Mouse (Mus musculus): ENCODE results near the gene Sac3d1. TPM values are rescaled to one million over a fixed set of nuclear protein-coding genes. Genes with fewer than 3 reads are reported as not detected.

Sac3d1 gene
- total and polyA plus RNA-seq, 3 experiments, result 44.4 to 49.3 TPM; not detected in 1

DNA sequence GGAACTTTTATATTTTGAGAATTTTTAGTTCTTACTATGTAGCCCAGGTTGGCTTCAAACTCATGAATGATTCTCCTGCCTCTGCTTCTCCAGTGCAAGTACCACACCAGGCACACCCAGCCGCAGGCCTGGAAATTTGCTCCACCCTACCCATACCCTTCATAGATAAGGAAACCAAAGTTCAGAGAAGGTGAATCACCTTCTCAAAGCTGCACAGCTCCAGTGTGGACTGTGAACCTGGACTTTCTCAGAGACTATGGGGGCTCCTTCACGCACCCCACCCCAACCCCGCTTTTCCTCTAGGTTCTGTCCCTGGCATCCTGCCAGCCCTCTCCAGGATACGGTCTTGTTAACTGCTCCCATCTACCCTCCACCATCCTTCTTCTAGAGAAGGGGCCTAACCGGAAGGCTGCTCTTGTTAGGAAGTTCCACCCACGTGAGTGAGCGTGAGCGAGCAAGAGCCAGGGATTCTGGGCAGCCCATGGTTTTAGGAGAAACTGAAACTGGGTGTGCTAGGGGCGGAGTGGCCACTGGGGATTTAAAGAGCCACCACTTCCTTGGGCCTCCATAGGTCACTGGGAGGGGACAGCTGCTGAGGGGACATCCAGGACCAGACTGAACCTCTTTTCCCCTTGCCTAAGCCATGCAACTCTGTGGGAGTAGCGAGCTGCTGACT is 45.6 kb upstream of the Sac3d1 start:
- Histone ChIP-seq H3K9ac (ENCODE audit: control insufficient read depth, low read depth, low read length, poor library complexity, severe bottlenecking) (peak overlapping the region; percentile 21; the same call in 1 of the 2 replicates), H3K4me1 (ENCODE audit: control insufficient read depth in 1 of 2, insufficient read depth in 2 of 2, low read length in 2 of 2) (peaks cover 0 to 12% of the 10 kb centered on the region in 2 experiments; a peak in 3 of 4 replicates), H3K27me3 (ENCODE audit: control insufficient read depth in 1 of 2, insufficient read depth in 2 of 2, low read length in 2 of 2) (no peaks in the 10 kb centered on the region), H3K36me3 (ENCODE audit: control insufficient read depth in 1 of 2, insufficient read depth in 2 of 2, low read length in 2 of 2) (peaks cover 0 to 6% of the 10 kb centered on the region in 2 experiments; a peak in 2 of 4 replicates), H3K79me2 (ENCODE audit: control insufficient read depth, insufficient read depth, low read length, poor library complexity) (no peaks in the 10 kb centered on the region), H3K9me3 (replicated peaks; ENCODE audit: insufficient read depth, low read length) (no peaks in the 10 kb centered on the region), H3K4me3 (ENCODE audit: control insufficient read depth in 1 of 2, insufficient read depth in 1 of 2, low read depth in 2 of 2, low read length in 2 of 2) (peak overlapping the region; percentile 15 to 54), H3K27ac (ENCODE audit: control insufficient read depth, low read depth, low read length) (no peak overlapping the region)
- TF ChIP-seq CHD2 (IDR thresholded peaks at IDR 0.05; ENCODE audit: low read length) (no peak), ZMIZ1 (IDR thresholded peaks at IDR 0.05; ENCODE audit: low read depth, low read length) (no peak), KAT2A (conservative IDR thresholded peaks at IDR 0.05; ENCODE audit: low read depth, low read length) (no peak), GATA1 (IDR thresholded peaks at IDR 0.05; ENCODE audit: low read depth, low read length) (peak; percentile 34; the same call in 1 of the 2 replicates), UBTF (IDR thresholded peaks at IDR 0.05; ENCODE audit: borderline replicate concordance, insufficient read depth, low read depth, low read length) (no peak), MAX (IDR thresholded peaks at IDR 0.05; ENCODE audit: low read length) (0 out of 2 replicates have a peak, but pooled peaks have one; percentile 22), MAZ (IDR thresholded peaks at IDR 0.05; ENCODE audit: low read depth, low read length) (no peak), EP300 (IDR thresholded peaks at IDR 0.05; ENCODE audit: low read depth in 1 of 2, low read length in 2 of 2) (0 out of 4 replicates have a peak, but pooled peaks of 1 of the 2 experiments have one; percentile 7)
- peak; percentile 51 for DNase-seq (ENCODE audit: low read depth, low spot score)

DNA sequence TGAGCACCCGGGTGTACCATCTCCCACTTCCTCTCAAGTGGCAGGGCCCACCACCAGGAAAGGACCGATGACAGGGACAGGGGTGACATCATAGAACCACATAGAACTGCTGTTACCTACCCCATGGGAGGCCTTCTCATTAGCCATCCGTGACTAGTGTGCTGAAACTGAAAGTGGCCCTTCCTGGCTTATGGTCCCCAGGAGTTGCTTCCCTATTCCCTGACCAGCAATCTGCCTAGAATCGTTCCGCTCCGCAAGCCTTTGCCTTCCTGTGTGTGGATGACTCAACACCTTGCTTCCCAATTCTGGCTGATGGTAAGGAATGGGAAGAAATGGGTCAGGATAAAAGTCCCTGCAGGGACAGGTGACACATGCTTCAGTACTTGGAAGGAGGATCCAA is 38.8 kb upstream of the Sac3d1 start:
- no peaks in the 10 kb centered on the region for H3K79me2 ChIP-seq (ENCODE audit: control insufficient read depth, insufficient read depth, low read length, poor library complexity)
- peaks cover 0 to 6% of the 10 kb centered on the region in 2 experiments; a peak in 1 of 4 replicates for H3K36me3 ChIP-seq (ENCODE audit: control insufficient read depth in 1 of 2, insufficient read depth in 2 of 2, low read length in 2 of 2)
- no peak overlapping the region for H3K27ac ChIP-seq (ENCODE audit: control insufficient read depth, low read depth, low read length)
- no peak overlapping the region for H3K4me3 ChIP-seq (ENCODE audit: control insufficient read depth in 1 of 2, insufficient read depth in 1 of 2, low read depth in 2 of 2, low read length in 2 of 2)
- H3K4me1 ChIP-seq (ENCODE audit: control insufficient read depth in 1 of 2, insufficient read depth in 2 of 2, low read length in 2 of 2), result peaks cover 2 to 14% of the 10 kb centered on the region in 2 experiments; a peak in 3 of 4 replicates
- no peaks in the 10 kb centered on the region; a peak in 1 of 4 replicates for H3K27me3 ChIP-seq (ENCODE audit: control insufficient read depth in 1 of 2, insufficient read depth in 2 of 2, low read length in 2 of 2)
- no peak for DNase-seq (ENCODE audit: low read depth, low spot score)
- H3K9me3 ChIP-seq (replicated peaks; ENCODE audit: insufficient read depth, low read length), result no peaks in the 10 kb centered on the region
- H3K9ac ChIP-seq (ENCODE audit: control insufficient read depth, low read depth, low read length, poor library complexity, severe bottlenecking), result no peak overlapping the region
- no peak for TF ChIP-seq POLR2A (IDR thresholded peaks at IDR 0.05; ENCODE audit: control insufficient read depth in 1 of 2, insufficient read depth in 1 of 2, low read depth in 1 of 2, low read length in 2 of 2, poor library complexity in 1 of 2)
- TF ChIP-seq MYC (IDR thresholded peaks at IDR 0.05; ENCODE audit: low read depth, low read length), result no peak
- TF ChIP-seq MAZ (IDR thresholded peaks at IDR 0.05; ENCODE audit: low read depth, low read length), result no peak
- TF ChIP-seq JUND (IDR thresholded peaks at IDR 0.05; ENCODE audit: low read depth, low read length), result no peak
- no peak for TF ChIP-seq NRF1 (IDR thresholded peaks at IDR 0.05; ENCODE audit: insufficient read depth, low read depth, low read length, poor library complexity, severe bottlenecking)
- TF ChIP-seq ELF1 (IDR thresholded peaks at IDR 0.05; ENCODE audit: low read depth, low read length), result no peak
- no peak for TF ChIP-seq CHD1 (IDR thresholded peaks at IDR 0.05; ENCODE audit: low read depth, low read length)
- TF ChIP-seq POLR2AphosphoS2 (IDR thresholded peaks at IDR 0.05; ENCODE audit: low read length), result no peak
- no peak for TF ChIP-seq USF2 (IDR thresholded peaks at IDR 0.05; ENCODE audit: borderline replicate concordance in 1 of 2, insufficient read depth in 1 of 2, low read depth in 1 of 2, low read length in 2 of 2)
- TF ChIP-seq HCFC1 (IDR thresholded peaks at IDR 0.05; ENCODE audit: low read depth, low read length), result no peak
- no peak for TF ChIP-seq ZNF384 (IDR thresholded peaks at IDR 0.05; ENCODE audit: low read depth, low read length)

All from MEL (cell line).